Mouse (Mus musculus) urinary bladder, postnatal 0 days (tissue): ENCODE measurements around the gene Tle2. TPM values are rescaled to one million over a fixed set of nuclear protein-coding genes. Genes with fewer than 3 reads are reported as not detected.

Source experiments
- polyA plus RNA-seq: library from polyadenylated mRNA; unstranded; fragments of >200 nt; fragmentation: Nextera tagmentation; extraction: Ambion mirVana; gene quantifications from 2 replicates; pipeline ENCODE4 v1.2.1, GENCODE M21; 2015

Gene Tle2
- 6.6 and 7.9 TPM in 2 replicates for polyA plus RNA-seq

GRCm38 (mm10) chr10:81574081-81575056, at the start of gene Tle2:
Gene Tle2 (plus strand): TSS chr10:81574561.

GRCm38 (mm10) chr10:81545161-81545747, 29.1 kb upstream of the Tle2 start, which contains the start of gene Gna11:
Gene Gna11 (minus strand): TSS chr10:81545190.

GRCm38 (mm10) chr10:81559163-81559626, 15.2 kb upstream of the Tle2 start, which contains the start of gene Aes:
Gene Aes (plus strand): TSS chr10:81559488.

GRCm38 (mm10) chr10:81600738-81601203, 26.4 kb downstream of the Tle2 start, which contains the start of gene Tle6:
Gene Tle6 (minus strand): TSS chr10:81601073.

GRCm38 (mm10) chr10:81605974-81606751, 31.8 kb downstream of the Tle2 start, which contains the start of gene BC025920:
Gene BC025920 (plus strand): TSS chr10:81606270.

GRCm38 (mm10) chr10:81626994-81627835, 52.9 kb downstream of the Tle2 start, which contains the start of gene Sirt6:
Gene Sirt6 (minus strand): TSS chr10:81627797.

GRCm38 (mm10) chr10:81628390-81628789, 54.0 kb downstream of the Tle2 start, which contains the start of gene Ankrd24:
Gene Ankrd24 (plus strand): TSS chr10:81628540.

Other genes starting within 250 kb of the Tle2 start
- gene Tbxa2r, start 245.8 kb upstream of the Tle2 start, polyA plus RNA-seq: 28.6 and 36.1 TPM in 2 replicates
- 0.65 and 0.87 TPM in 2 replicates for gene Gipc3, start 231.3 kb upstream of the Tle2 start, polyA plus RNA-seq
- gene Hmg20b, start 224.1 kb upstream of the Tle2 start, polyA plus RNA-seq: 67.4 and 70.3 TPM in 2 replicates
- gene Mfsd12, start 217.1 kb upstream of the Tle2 start, polyA plus RNA-seq: 12.5 and 12.6 TPM in 2 replicates
- gene 4930404N11Rik, start 208.7 kb upstream of the Tle2 start, polyA plus RNA-seq: 1.5 and 1.8 TPM in 2 replicates
- 35.5 and 38.2 TPM in 2 replicates for gene Fzr1, start 196.0 kb upstream of the Tle2 start, polyA plus RNA-seq
- 67.0 and 71.2 TPM in 2 replicates for gene Dohh, start 190.1 kb upstream of the Tle2 start, polyA plus RNA-seq
- gene Gm48551, start 190.1 kb upstream of the Tle2 start, polyA plus RNA-seq: 1.6 and 2.1 TPM in 2 replicates
- gene Gm48552, start 185.6 kb upstream of the Tle2 start, polyA plus RNA-seq: 0.42 and 0.73 TPM in 2 replicates
- gene Smim24, start 181.5 kb upstream of the Tle2 start, polyA plus RNA-seq: 1.7 and 2.0 TPM in 2 replicates
- gene Nfic, start 118.9 kb upstream of the Tle2 start, polyA plus RNA-seq: 69.4 and 71.2 TPM in 2 replicates
- gene Celf5, start 91.9 kb upstream of the Tle2 start, polyA plus RNA-seq: 0.12 and 0.18 TPM in 2 replicates
- gene Ncln, start 78.2 kb upstream of the Tle2 start, polyA plus RNA-seq: 49.9 and 50.1 TPM in 2 replicates
- 0.20 and 0.71 TPM in 2 replicates for gene S1pr4, start 74.4 kb upstream of the Tle2 start, polyA plus RNA-seq
- gene Gna15, start 50.3 kb upstream of the Tle2 start, polyA plus RNA-seq: 6.1 and 11.1 TPM in 2 replicates
- 48.8 and 49.2 TPM in 2 replicates for gene Gna11, start 29.4 kb upstream of the Tle2 start, polyA plus RNA-seq
- 437 and 457 TPM in 2 replicates for gene Aes, start 15.1 kb upstream of the Tle2 start, polyA plus RNA-seq
- gene Tle6, start 26.5 kb downstream of the Tle2 start, polyA plus RNA-seq: 15.5 and 16.2 TPM in 2 replicates
- 0.18 and 0.62 TPM in 2 replicates for gene BC025920, start 31.7 kb downstream of the Tle2 start, polyA plus RNA-seq
- gene Sirt6, start 53.2 kb downstream of the Tle2 start, polyA plus RNA-seq: 15.9 and 19.7 TPM in 2 replicates
- 6.1 and 7.6 TPM in 2 replicates for gene Ankrd24, start 54.0 kb downstream of the Tle2 start, polyA plus RNA-seq
- 1.9 and 2.8 TPM in 2 replicates for gene Gm10778, start 74.5 kb downstream of the Tle2 start, polyA plus RNA-seq
- gene Zfp433, start 130.3 kb downstream of the Tle2 start, polyA plus RNA-seq: 5.5 and 6.8 TPM in 2 replicates
- 2.2 and 2.9 TPM in 2 replicates for gene Gm3055, start 196.6 kb downstream of the Tle2 start, polyA plus RNA-seq
- 1.6 and 1.7 TPM in 2 replicates for gene Gm4767, start 237.6 kb downstream of the Tle2 start, polyA plus RNA-seq